Comparison of ENCODE assay signal across 17 mouse cellular contexts in the genomic region with DNA sequence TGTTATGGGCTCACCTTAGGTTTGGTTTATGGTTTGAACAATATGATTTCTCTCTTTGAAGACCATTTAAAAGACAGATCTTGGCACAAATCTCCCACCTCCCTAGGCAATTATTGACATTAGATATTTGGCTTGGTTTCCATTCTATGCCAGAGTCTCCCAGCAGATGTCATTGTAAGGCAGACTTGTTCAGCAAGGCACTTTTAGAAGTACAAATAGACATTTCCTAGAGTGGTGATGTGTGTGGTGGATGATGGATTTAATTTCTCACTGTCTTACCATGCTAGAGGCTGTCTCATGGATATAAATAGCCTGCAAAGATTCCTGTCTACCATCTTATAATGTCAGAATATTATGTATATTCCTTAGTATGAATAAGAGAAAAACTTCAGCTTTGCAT.
A peak's percentile ranks its signal among the peaks of the same experiment; 100 is the strongest.
DNase-seq lines count a peak whose midpoint lies in the region; ATAC-seq and TF ChIP-seq lines count a peak whose summit lies in the region.
"Had no signal": no experiment of that assay in that cellular context is flagged by ENCODE, and none has a peak within 500 bp of the region (broad histone marks: within the 10 kb centered on the region; RNA-seq: fewer than 3 reads in every experiment).

No protein-coding gene starts in this region.

- peak; percentile 25; the same call in 1 of the 2 replicates for TF ChIP-seq CTCF in left cerebral cortex, adult 2 months (IDR thresholded peaks at IDR 0.05)
- TF ChIP-seq CTCF in CH12.LX (conservative IDR thresholded peaks at IDR 0.05 in 1 of 2, IDR thresholded peaks at IDR 0.05 in 1 of 2; ENCODE audit: low read depth in 2 of 2, low read length in 2 of 2): peak in 1 of 2 experiments; percentile 31; a peak in 2 of 4 replicates

- H3K27ac ChIP-seq in left cerebral cortex, adult 2 months: no peak overlapping the region
- no peak overlapping the region for H3K27ac ChIP-seq in CH12.LX (ENCODE audit: insufficient read depth, low read depth)
- H3K27ac ChIP-seq in lung, embryonic 16.5 days (ENCODE audit: low read length): no peak overlapping the region
- H3K27ac ChIP-seq: heart, embryonic 15.5 days; hindbrain, embryonic 14.5 days; limb, embryonic 12.5 days; macrophage; neural tube, embryonic 13.5 days had no signal

- no peaks in the 10 kb centered on the region for H3K79me2 ChIP-seq in CH12.LX (replicated peaks; ENCODE audit: control insufficient read depth, extremely low read depth, insufficient read depth, poor library complexity, severe bottlenecking)

- no peak for TF ChIP-seq EP300 in CH12.LX (IDR thresholded peaks at IDR 0.05; ENCODE audit: low read length)

- in situ Hi-C loops in CH12.LX (cut with MboI; ENCODE audit: low pct_ligation_motif_present, low pct_unique_long_range_greater_than_20kb, low sequenced_read_pairs): loop anchor here (25.0 kb wide), 1 partner anchor 667 kb away; no protein-coding TSS in a partner anchor

- DNase-seq in frontal cortex, postnatal 10 days (ENCODE audit: low spot score in 2 of 2): no peak
- no peak for DNase-seq in left cerebral cortex, adult 2 months (ENCODE audit: extremely low spot score in 1 of 2, low spot score in 2 of 2)
- no peak for DNase-seq in left cerebral cortex, postnatal 4 days
- DNase-seq in CH12.LX (ENCODE audit: extremely low read depth): no peak
- DNase-seq in right cerebral cortex, postnatal 4 days: no peak
- DNase-seq: adrenal gland, postnatal 25 days; cerebellum, adult 11-12 months; layer of hippocampus, adult 9-11 months had no signal

- no peak overlapping the region for H3K4me3 ChIP-seq in left cerebral cortex, adult 2 months
- H3K4me3 ChIP-seq in CH12.LX (replicated peaks in 1 of 3; ENCODE audit: low read depth in 2 of 3, low read length in 2 of 3, poor library complexity in 1 of 3): no peak overlapping the region
- H3K4me3 ChIP-seq in lung, embryonic 16.5 days (ENCODE audit: low read length): no peak overlapping the region
- H3K4me3 ChIP-seq: heart, embryonic 15.5 days; limb, embryonic 12.5 days; neural tube, embryonic 13.5 days had no signal

- H3K4me2 ChIP-seq in CH12.LX (ENCODE audit: insufficient read depth, low read depth, poor library complexity, severe bottlenecking): no peak overlapping the region
- no peak overlapping the region for H3K4me2 ChIP-seq in lung, embryonic 16.5 days (ENCODE audit: low read depth, low read length)
- H3K4me2 ChIP-seq: heart, embryonic 15.5 days; hindbrain, embryonic 14.5 days; limb, embryonic 12.5 days; neural tube, embryonic 13.5 days had no signal

- no peak for TF ChIP-seq POLR2A in CH12.LX (IDR thresholded peaks at IDR 0.05; ENCODE audit: low read depth, low read length)

- peak; percentile 40 for TF ChIP-seq RAD21 in CH12.LX (IDR thresholded peaks at IDR 0.05; ENCODE audit: low read depth, low read length)

- intact Hi-C loops in left cerebral cortex, adult 2 months (cut with DNase I): loop anchor here (10.0 kb wide), 1 partner anchor 614 kb away; no protein-coding TSS in a partner anchor
- intact Hi-C loops in left cerebral cortex, postnatal 4 days (cut with DNase I): loop anchor here (10.0 kb wide), 1 partner anchor 614 kb away; no protein-coding TSS in a partner anchor

- dilution Hi-C loops in CH12.LX (cut with MboI; ENCODE audit: extremely low pct_ligation_motif_present, extremely low pct_unique_long_range_greater_than_20kb, low sequenced_read_pairs): no loop called here

- peaks cover 0 to 5% of the 10 kb centered on the region in 2 experiments; a peak in 2 of 4 replicates for H3K4me1 ChIP-seq in CH12.LX (ENCODE audit: control insufficient read depth in 1 of 2, insufficient read depth in 2 of 2)
- H3K4me1 ChIP-seq in lung, embryonic 16.5 days (replicated peaks; ENCODE audit: control insufficient read depth, insufficient read depth, low read length): peaks cover 5% of the 10 kb centered on the region
- H3K4me1 ChIP-seq: heart, embryonic 15.5 days; limb, embryonic 12.5 days; neural tube, embryonic 13.5 days had no signal

- no peaks in the 10 kb centered on the region for H3K27me3 ChIP-seq in CH12.LX (replicated peaks)
- no peaks in the 10 kb centered on the region for H3K27me3 ChIP-seq in lung, embryonic 16.5 days (ENCODE audit: control insufficient read depth, insufficient read depth, low read depth, low read length)
- H3K27me3 ChIP-seq: heart, embryonic 15.5 days; limb, embryonic 12.5 days; neural tube, embryonic 13.5 days had no signal

- H3K36me3 ChIP-seq in CH12.LX (replicated peaks in 1 of 2; ENCODE audit: control insufficient read depth in 1 of 2, insufficient read depth in 1 of 2, low read length in 1 of 2): no peaks in the 10 kb centered on the region
- no peaks in the 10 kb centered on the region for H3K36me3 ChIP-seq in lung, embryonic 16.5 days (ENCODE audit: control insufficient read depth, insufficient read depth, low read length)
- H3K36me3 ChIP-seq: G1E; heart, embryonic 15.5 days; limb, embryonic 12.5 days; neural tube, embryonic 13.5 days had no signal

- H3K9me3 ChIP-seq in CH12.LX (replicated peaks; ENCODE audit: low read length): no peaks in the 10 kb centered on the region
- H3K9me3 ChIP-seq in lung, embryonic 16.5 days (ENCODE audit: control insufficient read depth, low read length): no peaks in the 10 kb centered on the region
- H3K9me3 ChIP-seq: G1E; heart, embryonic 15.5 days; limb, embryonic 12.5 days; neural tube, embryonic 13.5 days had no signal

- peak; percentile 55; the same call in 1 of the 2 replicates for ATAC-seq in frontal cortex, adult (ENCODE audit: low TSS enrichment)
- peak; percentile 56; the same call in 1 of the 2 replicates for ATAC-seq in lung, embryonic 16.5 days (ENCODE audit: low read depth)
- no peak for ATAC-seq in megakaryocyte-erythroid progenitor cell, adult 5-6 weeks (replicated peaks; ENCODE audit: low FRiP score, low TSS enrichment, poor library complexity, severe bottlenecking)

- H3K9ac ChIP-seq in CH12.LX (ENCODE audit: insufficient read depth, low read depth): no peak overlapping the region
- no peak overlapping the region for H3K9ac ChIP-seq in lung, embryonic 16.5 days (ENCODE audit: low read length)
- H3K9ac ChIP-seq: heart, embryonic 15.5 days; hindbrain, embryonic 14.5 days; limb, embryonic 12.5 days; neural tube, embryonic 13.5 days had no signal

TF ChIP-seq in CH12.LX, 34 proteins besides CTCF, POLR2A, EP300 and RAD21:
- TF ChIP-seq MAFK (IDR thresholded peaks at IDR 0.05; ENCODE audit: insufficient replicate concordance, low read length) (no peak), MEF2A (IDR thresholded peaks at IDR 0.05; ENCODE audit: borderline replicate concordance, low read depth, low read length) (no peak), SIN3A (IDR thresholded peaks at IDR 0.05; ENCODE audit: low read length) (no peak), ZNF384 (IDR thresholded peaks at IDR 0.05; ENCODE audit: low read depth, low read length) (no peak), UBTF (IDR thresholded peaks at IDR 0.05; ENCODE audit: low read depth, low read length) (no peak), ZMIZ1 (IDR thresholded peaks at IDR 0.05; ENCODE audit: low read depth, low read length) (no peak)
